Mouse (Mus musculus) brain, embryonic 14.5 days (tissue): ENCODE results near the gene Anapc15.

ENCODE experiments used
- CTCF ChIP-seq: fragments of 200-500 bp; IDR thresholded peaks from 2 replicates; pipeline ENCODE4 v1.5.1; 2012; ENCODE audit warnings: inconsistent platforms, mild to moderate bottlenecking, moderate library complexity, borderline replicate concordance; ENCODE audit not compliant: insufficient read depth, insufficient read length; ENCODE audit errors: extremely low read depth
- POLR2A ChIP-seq: fragments of 200-500 bp; IDR thresholded peaks from 2 replicates; pipeline ENCODE4 v1.6.1; 2012; ENCODE audit warnings: mild to moderate bottlenecking, inconsistent platforms, borderline replicate concordance; ENCODE audit not compliant: poor library complexity, insufficient read depth, insufficient read length, severe bottlenecking; ENCODE audit errors: extremely low read depth

DNA sequence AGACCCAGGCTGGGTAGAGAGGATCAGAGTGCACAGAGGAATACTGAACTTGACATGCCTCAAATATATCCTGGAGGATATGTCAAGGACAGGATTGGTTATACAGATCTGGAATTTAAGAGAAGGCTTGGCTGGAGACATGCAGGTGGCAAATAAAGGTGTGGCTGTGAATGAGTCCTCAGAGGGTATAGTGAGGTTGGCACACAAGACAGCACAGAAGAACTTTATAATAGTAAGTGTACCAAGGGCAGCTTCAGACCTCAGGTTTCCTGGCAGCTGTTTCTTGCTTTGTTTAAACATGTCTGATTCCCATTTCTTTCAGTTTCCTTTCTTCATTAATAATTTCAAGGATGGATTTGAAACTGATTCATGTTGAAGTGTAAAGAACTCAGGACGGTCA is 69.0 kb downstream of the Anapc15 start:
- TF ChIP-seq POLR2A (no peak), CTCF (no peak)
